Mouse (Mus musculus): ENCODE measurements around the gene Cmc2.

Cmc2 gene

DNA sequence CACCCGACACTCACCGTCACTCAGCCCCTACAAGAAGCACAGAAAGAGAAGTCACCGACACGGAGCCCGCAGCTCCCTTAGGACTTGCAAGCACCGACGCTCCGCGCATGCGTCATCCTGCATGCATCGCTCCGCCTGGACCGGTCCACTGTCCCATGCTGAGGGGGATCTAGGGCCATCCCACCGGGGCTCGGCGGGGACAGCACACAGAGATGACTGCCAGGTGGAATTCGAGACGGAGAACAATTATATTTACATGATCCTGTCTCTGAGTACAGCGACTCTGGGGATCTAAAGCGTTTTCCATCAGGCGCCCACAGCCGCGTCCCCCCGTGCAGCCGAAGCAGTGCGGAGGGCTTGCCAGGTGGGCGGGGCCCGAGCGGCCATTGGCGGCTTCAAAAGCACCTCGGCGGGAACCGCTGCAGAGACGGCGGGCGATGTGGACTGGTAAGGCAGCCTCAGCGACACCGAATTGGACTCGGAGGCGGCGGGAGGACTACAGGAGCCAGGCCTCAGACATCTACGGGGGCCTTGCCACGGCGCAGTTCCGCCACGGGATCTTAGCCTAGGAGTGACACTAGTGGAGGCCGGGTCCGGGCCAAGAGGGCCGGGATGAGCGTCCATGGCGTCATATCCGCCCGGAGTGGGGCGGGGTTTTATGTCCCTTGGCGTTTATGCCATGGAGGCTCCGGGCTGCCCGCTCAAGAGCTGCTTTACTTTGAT, at the start of gene Cmc2, which contains the start of gene Cenpn:
Cmc2 (minus strand) TSS at position 119 of the 723 bp plus-strand sequence.
Cenpn (plus strand) TSS at position 394 of the 723 bp plus-strand sequence.
- DNase-seq, result peak; percentile 97

DNA sequence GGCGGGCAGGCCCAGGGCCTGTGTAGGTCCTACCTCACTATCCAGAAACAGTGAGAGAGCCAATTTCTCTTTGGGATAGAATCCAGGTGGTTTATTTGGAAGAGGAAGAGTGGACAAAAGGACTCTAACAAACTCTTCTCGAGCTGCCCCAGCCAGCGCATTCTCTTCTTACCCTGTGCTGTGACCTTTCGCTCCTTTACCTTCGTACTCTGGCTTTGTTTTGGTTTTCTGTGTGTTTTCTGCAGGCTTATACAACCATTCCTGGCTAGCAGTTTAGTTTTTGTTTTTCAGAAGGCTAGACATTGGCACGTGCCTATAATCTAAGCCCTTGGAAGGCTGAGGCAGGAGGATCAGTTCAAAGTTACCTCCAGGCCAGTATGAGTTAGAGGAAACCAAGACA, 48.3 kb upstream of the Cmc2 start:
- no peak for DNase-seq

DNA sequence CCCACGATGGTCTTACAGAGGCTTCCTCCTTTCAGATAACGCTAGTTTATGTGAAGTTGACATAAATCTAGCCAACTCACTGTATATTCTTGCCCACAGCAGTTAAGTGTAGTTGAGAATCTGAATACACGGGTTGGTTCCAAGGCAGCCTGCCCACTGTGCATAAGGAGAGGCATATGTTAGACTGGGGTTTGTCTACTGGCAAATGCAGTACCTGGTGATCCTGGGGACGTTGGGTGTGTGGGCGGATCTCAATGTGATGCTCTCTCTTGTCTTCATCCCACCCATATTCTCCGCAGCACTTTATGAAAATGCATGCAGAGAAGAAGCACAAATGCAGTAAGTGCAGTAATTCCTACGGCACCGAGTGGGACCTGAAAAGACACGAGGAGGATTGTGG, 33.2 kb upstream of the Cmc2 start:
- DNase-seq, result no peak

DNA sequence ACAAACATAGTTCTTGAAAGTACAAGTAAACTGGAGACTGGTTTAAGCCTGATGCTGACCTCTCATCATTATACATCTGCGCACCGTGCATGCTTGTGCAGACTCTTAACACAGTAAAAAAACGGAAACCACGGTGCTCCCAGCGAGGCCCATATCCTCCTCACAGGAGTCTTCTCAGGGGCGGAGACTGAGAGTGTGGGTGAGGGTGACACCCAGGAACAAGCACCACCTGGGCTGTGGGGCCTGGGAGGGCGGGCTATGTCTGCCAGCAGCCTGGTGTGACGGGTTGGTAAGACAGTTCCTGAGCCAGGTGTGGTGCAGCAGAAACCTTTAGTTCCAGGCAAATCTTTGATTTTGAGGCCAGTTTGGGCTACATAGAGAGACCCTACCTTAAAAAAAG, 31.2 kb upstream of the Cmc2 start:
- no peak for DNase-seq

DNA sequence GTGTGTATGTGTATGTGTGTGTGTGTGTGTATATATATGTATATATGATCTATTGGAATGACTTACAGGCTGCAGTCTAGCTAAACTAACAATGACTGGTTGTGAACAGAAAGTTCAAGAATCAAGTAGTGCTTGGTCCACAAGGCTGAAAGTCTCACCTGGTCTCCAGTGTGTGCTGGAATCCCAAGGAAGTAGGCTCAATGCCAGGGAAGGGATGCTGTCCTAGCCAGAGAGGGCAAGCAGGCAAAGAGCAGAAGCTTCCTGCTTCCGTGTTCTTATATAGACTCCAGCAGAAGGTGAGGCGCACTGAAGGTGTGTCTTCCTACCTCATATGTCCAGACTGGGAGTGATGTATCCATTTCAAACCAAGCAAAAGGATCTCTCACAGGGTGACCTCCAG, 30.5 kb upstream of the Cmc2 start:
- no peak for DNase-seq

DNA sequence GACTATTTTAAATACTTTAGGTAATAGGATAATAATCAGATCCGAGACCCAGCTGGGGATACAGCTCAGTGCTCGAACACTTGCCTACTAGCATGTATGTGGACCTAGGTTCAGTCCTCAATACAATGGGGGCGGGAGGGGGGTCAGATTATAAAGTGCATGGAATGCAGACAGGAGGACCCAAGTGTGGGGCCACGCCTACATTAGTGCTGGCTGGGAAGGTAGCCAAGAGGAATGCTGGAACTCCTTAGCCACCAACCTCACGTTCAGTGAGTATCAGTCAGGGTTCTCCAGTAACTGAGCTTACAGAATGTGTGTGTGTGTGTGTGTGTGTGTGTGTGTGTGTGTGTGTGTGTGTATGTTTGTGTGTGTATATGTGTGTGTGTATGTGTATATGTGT, 30.1 kb upstream of the Cmc2 start:
- DNase-seq, result no peak

DNA sequence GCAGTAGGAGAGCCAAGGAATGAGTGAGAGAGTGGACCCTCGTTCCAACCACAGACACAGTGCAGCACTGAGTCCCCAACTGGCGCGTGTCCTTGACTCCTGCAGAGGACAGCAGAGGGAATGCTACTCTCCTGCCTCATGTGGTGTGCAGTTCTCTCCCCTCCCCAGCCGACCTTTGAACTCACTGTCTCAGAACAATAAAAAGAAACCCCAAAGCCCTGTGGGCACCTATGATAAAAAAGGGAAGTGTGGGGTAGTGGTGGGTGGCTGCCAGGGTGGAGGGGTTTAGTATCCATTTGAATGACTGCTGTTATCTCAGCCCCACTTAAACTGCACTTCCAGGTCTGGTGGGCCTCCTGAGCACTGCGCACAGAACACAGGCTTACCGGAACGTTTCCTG, 26.3 kb upstream of the Cmc2 start:
- no peak for DNase-seq

DNA sequence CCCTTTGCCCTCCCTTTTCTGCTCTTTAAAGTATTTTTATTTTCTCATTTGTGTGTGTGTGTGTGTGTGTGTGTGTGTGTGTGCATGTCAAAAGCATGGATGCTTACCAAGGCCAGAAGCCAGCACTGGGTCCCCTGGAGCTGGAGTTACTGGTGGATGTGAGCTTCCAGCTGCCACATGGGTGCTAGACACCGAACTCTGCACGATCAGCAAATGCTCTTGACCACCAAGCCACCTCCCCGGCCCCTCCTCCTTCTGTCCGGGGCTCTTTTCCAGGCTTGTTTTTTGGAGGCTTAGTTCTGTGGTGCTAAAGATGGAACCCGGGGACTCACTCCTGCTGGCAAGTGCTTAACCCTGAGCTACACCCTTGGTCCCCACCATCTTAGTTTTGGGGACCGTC, 25.6 kb upstream of the Cmc2 start:
- DNase-seq, result no peak

DNA sequence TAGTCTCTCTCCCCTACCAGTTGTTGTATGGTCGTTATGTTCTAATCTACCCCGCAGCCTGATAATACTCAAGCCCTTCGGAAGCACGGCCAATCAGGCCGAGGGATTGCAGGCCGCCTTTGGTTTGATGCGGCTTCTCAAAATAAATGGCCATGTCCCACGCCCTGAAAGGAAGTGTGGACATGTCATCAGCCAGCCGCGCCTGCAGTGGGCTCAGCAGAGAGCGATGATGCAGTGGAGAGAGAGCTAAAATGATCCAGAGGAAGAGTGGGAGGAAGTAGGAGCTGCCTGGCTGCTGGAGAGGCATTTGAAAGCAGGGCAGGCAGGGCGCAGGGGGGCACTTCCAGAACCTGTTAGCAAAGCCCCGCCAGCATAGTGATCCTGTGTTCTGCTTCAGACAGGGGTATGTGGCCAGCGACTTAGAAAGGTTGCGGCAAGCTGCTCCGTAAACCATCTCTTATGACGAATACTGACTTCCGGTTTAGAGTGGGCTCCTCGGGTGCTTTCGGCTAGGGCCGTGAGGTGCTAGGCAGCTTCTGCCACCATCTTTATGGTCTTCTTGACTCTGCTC, 25.1 kb upstream of the Cmc2 start:
- no peak for DNase-seq

DNA sequence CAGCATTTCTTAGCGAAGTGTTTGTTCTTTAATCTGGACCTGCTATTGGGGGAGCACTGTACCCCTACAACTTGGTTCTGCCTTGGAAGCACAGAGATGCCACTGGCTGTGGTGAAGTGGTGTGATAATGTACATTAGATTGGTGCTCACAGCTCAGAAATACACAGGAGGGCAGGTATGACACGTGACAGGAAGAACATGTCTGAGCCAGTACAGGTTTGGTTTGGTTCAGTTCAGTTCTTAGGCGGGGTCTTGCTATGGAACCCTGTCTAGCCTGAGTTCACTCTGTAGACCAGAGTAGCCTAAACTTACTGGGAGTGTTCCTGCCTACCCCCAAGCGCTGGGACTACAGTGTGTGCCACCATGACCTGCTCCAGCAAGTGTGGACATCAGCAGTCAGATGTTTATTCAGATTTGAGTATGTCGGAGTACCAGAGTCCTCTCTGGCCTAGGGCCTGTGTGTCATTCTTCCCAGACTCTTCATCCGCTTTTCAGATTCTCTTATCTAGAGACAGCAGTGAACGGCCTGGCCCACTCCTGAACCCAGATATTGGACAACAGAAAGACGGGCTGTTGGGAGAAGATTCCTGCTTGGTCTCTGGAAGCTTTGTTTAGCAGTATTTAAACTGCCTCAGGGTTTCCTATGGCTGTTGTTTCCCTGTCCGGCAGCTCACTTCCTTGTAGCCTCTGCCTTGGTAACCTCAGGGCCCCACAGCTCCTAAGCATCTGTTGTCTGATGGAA, 24.1 kb upstream of the Cmc2 start:
- DNase-seq, result no peak

DNA sequence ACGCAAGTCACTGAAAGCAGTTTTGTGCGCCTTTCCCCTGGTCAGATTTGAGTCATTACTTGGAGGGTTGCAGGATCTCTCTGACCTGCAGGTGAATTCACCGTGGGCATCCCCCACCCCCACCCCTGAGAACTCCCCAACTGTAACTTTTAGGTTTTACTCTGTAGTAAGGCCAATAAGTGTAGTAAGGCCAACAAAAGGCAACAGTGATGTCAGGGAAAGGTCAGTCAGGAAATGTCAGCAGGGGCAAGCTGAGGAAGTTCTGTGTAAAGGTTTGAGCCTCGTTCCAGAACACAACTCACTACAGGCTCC, 23.1 kb upstream of the Cmc2 start:
- DNase-seq, result no peak

DNA sequence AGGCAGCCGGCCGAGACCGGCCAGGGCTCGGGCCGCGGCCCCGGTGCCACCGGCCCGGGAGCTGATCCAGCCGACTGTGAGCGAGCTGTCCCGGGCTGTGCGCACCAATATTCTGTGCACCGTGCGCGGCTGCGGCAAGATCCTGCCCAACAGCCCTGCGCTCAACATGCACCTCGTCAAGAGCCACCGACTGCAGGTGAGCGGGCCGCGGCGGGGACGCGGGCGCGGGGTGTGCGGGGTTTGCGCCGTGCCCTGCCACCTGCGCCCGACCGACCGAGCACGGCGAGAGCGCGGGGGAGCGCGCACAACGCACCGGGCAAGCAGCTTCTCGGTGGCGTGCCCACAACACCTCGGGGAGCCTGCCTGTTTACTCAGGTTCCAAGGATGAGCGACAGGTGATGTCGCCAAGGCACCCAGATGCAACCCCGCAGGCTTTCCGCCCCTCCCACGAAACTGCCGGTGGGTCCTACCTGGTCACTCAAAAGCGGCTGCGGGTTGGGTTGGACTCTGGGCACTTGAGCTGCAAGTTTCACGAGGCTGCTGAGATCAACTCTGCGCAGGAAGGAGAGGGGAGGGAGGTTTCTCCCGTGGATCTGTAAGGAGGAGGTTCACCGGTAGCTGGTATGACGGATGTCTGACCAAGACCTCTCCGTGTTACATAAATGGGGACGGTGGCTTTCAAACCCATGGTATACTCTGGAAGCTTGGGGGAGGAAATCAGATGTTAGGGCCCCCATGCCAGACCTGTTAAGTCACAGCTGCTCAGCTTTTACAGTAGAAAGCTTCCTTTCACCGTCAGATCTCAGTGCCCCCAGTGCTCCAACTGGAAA, 22.5 kb upstream of the Cmc2 start:
- peak; percentile 66 to 70 for DNase-seq

DNA sequence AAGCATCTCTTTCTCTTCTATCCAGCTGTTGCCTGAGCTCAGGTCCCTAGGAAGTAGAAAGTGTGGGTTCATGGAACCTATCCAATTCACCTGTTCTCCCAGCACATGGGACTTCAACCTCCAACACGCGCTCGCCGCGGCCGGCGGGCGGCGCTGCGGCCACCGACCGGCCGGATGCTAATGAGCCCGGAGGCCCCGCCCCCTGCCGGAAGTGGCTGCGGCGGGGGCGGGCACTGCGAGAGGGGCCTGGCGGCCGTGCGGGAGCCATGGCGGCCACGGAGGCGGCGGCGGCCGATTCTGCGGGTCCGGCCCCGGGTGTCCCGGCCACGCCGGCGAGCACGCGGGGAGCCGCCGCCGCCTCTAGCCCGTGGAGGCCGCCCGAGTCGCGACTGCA, 21.9 kb upstream of the Cmc2 start, which contains the start of gene Atmin:
Atmin (plus strand) TSS at position 233 of the 394 bp plus-strand sequence.
- peak; percentile 90 to 97 for DNase-seq

DNA sequence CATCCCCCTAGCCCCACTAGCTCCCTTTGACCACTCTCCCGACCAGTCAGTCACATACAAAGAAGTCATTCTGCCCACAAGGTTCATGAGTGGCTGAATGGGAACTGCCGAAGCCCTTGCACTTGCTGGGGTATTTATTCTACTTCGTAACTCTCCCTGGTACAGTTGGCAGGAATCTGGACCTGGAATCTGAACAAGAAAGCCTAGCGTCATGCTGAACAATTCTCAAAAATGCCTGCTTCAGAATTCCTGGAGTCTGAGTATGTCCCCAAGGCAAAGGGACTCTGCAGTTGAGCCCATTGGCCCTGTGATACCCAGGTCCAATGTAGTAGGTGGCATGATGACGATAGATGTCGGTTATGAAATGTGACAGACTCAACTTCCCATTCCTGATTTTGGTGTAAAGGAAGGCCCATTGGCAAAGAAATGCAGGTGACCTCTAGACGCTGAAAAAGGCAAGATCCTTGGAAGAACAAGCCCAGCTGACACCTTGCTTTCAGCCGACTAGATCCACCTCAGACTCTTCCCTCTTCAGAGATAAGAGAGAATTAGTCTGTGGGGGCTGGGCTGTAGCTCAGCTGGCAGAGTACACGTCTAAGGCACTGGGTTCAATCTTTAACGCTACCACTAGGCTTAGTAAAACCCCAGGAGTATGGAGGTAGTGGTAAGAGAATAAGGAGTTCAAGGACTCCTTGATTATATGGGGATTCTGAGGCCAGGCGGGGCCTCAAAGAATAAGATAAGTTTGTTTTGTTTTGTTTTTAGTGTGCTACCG, 21.2 kb upstream of the Cmc2 start:
- no peak for DNase-seq

DNA sequence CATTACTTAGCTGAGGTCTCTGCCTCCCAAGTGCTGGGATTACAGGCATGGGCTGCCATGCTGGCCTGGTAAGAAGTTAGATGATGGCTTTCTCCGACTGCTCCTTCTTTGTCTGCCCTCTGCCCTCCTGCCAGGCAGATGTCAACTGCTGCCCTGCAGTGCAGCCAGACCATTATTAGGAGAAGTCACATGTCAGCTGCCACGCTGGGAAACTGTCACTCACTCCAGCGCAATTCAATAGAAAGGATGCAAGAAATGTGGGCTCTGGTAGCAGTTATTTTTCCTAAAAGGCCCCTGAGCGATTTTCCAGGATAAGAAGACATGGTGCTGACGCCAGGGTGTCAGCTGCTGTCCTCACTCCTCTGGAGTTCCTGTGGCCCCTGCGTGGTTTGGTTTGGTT, 14.3 kb upstream of the Cmc2 start:
- DNase-seq, result no peak

DNA sequence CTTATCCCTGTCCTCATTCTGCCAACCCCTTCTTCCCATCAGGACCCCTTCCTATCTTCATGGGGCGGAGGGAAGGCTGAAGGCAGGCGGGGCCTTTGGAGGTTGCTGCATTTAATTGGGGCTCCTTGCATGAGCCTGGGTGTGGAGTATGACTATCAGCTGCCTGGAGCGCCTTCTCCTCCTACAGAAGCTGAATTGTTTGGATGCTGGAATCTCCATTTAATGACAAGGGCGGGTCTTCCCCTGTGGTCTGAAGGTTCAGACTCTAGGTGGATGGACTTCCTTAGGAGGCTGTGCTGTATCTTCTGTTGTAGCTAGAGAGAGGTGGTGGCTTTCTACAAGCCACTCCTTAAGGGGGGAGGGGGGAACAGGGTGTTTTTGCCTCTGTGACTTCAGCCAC, 13.7 kb upstream of the Cmc2 start:
- no peak for DNase-seq

DNA sequence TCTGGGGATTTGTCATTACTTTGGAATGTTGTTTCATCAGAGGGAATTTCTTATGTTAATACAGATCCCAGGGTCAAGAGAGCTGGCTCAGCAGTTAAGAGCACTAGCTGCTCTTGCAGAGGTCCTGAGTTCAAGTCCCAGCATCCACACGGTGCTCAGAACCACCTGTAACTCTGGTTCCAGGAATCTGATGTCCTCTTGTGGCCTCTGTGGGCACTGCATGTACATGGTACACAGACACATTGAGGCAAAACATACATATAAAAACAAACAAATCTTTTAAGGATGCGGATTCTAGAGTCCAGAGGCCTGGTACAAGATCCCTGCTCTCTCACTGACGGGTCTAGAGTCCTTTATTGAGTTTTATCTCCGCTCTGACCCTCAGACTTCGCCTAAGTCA, 7.3 kb upstream of the Cmc2 start:
- DNase-seq, result no peak

DNA sequence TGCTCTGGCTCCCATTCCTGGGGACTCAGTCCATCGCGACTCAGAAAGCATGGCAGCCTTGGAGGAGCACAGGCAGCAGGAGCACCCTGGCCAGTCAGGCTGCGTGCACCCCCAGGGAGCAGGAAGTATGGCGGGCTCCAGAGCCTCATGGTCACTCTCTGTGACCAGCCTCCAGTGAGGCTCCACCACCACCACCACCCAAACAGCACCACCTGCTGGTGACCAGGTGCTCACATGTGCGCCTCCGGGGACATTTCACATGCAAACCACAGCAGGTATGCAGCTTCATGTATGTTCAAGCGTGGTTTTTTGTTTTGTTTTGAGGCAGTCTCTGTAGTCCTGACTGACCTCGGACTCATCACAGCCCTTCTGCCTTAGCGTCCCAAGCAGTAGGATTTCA, 6.6 kb upstream of the Cmc2 start:
- peak in 1 of 2 experiments; percentile 51 for DNase-seq

DNA sequence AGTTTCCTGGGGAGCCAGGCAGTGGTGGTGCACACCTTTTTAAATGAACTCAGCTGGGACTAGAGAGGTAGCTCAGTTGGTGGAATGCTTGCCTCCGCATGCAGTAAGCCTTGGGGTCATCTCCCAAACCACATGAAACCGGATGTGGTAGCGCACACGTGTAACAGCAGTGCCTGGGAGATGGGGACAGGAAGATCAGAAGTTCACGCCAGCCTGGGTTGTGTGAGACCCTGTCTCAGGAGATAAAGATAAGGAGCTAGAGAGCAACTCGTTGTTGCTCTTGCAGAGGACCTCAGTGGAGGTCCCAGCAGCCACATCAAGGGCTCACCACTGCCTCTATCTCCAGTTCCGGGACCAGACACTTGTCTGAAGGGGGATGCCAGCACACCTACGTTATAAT, 2.3 kb upstream of the Cmc2 start:
- DNase-seq, result no peak

DNA sequence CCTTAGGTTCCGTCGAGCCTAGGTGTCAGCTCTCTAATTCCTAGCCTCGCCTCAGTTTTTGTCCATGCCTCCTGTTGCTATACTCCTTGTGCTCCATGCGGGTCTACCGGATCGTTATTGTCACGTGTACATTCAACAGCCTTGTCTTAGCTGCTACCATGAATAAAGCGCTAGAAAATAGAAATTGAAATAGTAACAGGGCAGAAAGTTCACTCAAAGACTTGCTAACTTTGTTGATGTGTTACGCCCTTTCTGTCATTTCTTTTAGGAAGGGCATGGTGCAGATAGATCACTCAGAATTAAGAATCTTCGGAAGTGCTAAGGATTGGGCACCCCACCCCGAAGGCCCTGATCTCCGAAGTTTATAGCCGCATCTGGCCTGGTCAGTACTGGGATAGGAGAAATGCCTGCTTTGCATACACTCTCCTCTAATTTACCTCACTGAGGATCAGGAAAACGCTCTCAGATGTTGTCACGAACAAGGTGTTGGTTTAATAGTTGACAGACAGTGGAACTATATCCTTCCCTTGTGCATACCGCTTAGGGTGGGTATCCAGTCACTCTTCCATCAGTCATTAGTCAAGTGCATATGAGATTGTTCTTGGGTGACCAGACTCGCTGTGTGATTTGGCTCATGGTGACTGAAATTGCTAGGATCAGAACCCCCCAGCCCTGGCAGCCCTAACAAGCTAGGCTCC, 954 bp upstream of the Cmc2 start:
- no peak for DNase-seq

DNA sequence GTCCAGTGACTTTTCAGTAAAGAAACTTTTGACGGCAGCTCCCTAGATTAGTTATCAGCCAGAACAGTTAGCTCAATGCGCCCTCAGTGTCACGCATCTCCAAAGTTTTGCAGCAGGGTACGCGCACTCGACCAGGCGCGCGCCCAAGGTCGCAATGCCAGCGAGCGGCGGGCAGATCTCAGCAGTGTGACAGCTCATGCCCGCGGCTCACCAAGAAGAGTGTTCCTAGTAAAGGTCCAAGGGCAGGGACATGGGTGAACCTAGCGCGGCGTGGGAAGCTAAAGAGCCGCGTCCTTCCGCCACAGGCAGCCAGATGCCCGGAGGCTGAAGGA, 284 bp downstream of the Cmc2 start:
- DNase-seq, result no peak

DNA sequence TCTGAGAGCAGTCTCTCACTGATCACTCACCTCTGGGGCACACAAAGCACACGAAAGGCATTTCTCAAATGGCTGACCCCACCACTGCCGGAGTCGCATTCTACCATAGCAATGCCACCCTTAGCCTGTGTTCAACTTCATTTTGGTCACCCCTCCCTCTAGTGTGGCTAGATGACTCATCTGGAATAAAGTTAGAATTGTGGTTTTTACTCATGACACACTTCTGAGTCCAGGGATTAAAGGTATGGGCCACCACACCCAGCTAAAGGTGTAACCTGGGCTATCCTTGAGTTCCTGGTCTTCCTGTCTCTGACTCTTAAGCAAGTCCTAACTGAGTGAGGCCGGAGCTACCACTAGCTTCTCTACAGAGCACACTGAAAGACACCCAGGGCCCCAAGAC, 15.4 kb downstream of the Cmc2 start:
- DNase-seq, result no peak
